Mouse (Mus musculus) naive thymus-derived CD4-positive, alpha-beta T cell, adult 2 months (primary cell): ENCODE results near the gene Abcf2.

ENCODE experiments used
- DNase-seq: peaks from one replicate; pipeline ENCODE4 v3.0.0-alpha.2; 2011; ENCODE audit warnings: low read depth

Abcf2 gene

GRCm38 (mm10) chr5:24601911-24602750 is 24.9 kb upstream of the Abcf2 start:
- DNase-seq, result peak; percentile 55

GRCm38 (mm10) chr5:24601071-24601835 is 24.0 kb upstream of the Abcf2 start:
- peak; percentile 18 for DNase-seq

- DNase-seq, result no peak
Observed at GRCm38 (mm10) chr5:24600236-24600635, 23.0 kb upstream of the Abcf2 start.

- peak; percentile 12 for DNase-seq
Observed at GRCm38 (mm10) chr5:24599137-24599536, 21.9 kb upstream of the Abcf2 start.

GRCm38 (mm10) chr5:24598570-24599006 is 21.3 kb upstream of the Abcf2 start:
- DNase-seq, result peak; percentile 80

GRCm38 (mm10) chr5:24597901-24598569 is 20.8 kb upstream of the Abcf2 start:
- no peak for DNase-seq

GRCm38 (mm10) chr5:24597221-24597728 is 20.0 kb upstream of the Abcf2 start:
- DNase-seq, result peak; percentile 91

GRCm38 (mm10) chr5:24596519-24597171 is 19.4 kb upstream of the Abcf2 start:
- peak; percentile 57 for DNase-seq

- DNase-seq, result peak; percentile 15
Observed at GRCm38 (mm10) chr5:24595786-24596380, 18.6 kb upstream of the Abcf2 start.

- DNase-seq, result no peak
Observed at GRCm38 (mm10) chr5:24595261-24595660, 18.0 kb upstream of the Abcf2 start.

- no peak for DNase-seq
Observed at GRCm38 (mm10) chr5:24594346-24594745, 17.1 kb upstream of the Abcf2 start.

GRCm38 (mm10) chr5:24593928-24594327 is 16.7 kb upstream of the Abcf2 start:
- no peak for DNase-seq

GRCm38 (mm10) chr5:24593230-24593629 is 16.0 kb upstream of the Abcf2 start:
- DNase-seq, result no peak

- DNase-seq, result no peak
Observed at GRCm38 (mm10) chr5:24592471-24593160, 15.3 kb upstream of the Abcf2 start.

- DNase-seq, result no peak
Observed at GRCm38 (mm10) chr5:24591796-24592470, 14.7 kb upstream of the Abcf2 start.

GRCm38 (mm10) chr5:24591268-24591721 is 14.0 kb upstream of the Abcf2 start:
- DNase-seq, result no peak

GRCm38 (mm10) chr5:24589511-24590500 is 12.5 kb upstream of the Abcf2 start:
- DNase-seq, result no peak

- no peak for DNase-seq
Observed at GRCm38 (mm10) chr5:24587200-24587577, 9.9 kb upstream of the Abcf2 start.
